In genomic region chr14:29939600-29940312, GRCm38 (mm10) we compare ENCODE assay signal across 10 mouse cellular contexts. TPM values are rescaled to one million over a fixed set of nuclear protein-coding genes. Genes with fewer than 3 reads are reported as not detected.
DNase-seq lines count a peak whose midpoint lies in the region; ATAC-seq lines count a peak whose summit lies in the region.
"Had no signal": no experiment of that assay in that cellular context is flagged by ENCODE, and none has a peak within 500 bp of the region (broad histone marks: within the 10 kb centered on the region; RNA-seq: fewer than 3 reads in every experiment).

No protein-coding gene starts in this region.

- 51% methylated on average over 20 of the region's 20 CpGs for WGBS in hindbrain, embryonic 10.5 days
- 47% methylated on average over 20 of the region's 20 CpGs for WGBS in hindbrain, embryonic 16.5 days
- WGBS in embryonic facial prominence, embryonic 10.5 days, result 48% methylated on average over 20 of the region's 20 CpGs
- WGBS in hindbrain, embryonic 15.5 days, result 51% methylated on average over 20 of the region's 20 CpGs
- 56% methylated on average over 20 of the region's 20 CpGs for WGBS in neural tube, embryonic 13.5 days

- H3K4me1 ChIP-seq in hindbrain, embryonic 10.5 days (replicated peaks), result peaks cover 9% of the 10 kb centered on the region
- H3K4me1 ChIP-seq in hindbrain, embryonic 16.5 days (ENCODE audit: control insufficient read depth, insufficient read depth, low read depth, low read length), result peaks cover 4% of the 10 kb centered on the region; the same call in 1 of the 2 replicates
- H3K4me1 ChIP-seq in embryonic facial prominence, embryonic 10.5 days, result peaks cover 10% of the 10 kb centered on the region
- peaks cover 17% of the 10 kb centered on the region for H3K4me1 ChIP-seq in hindbrain, embryonic 15.5 days (replicated peaks)
- peaks cover 8% of the 10 kb centered on the region; the same call in 1 of the 2 replicates for H3K4me1 ChIP-seq in neural tube, embryonic 13.5 days (replicated peaks)

- no peak for ATAC-seq in hindbrain, embryonic 16.5 days
- ATAC-seq in hindbrain, embryonic 15.5 days (ENCODE audit: low FRiP score, low read depth), result no peak
- ATAC-seq in neural tube, embryonic 13.5 days (ENCODE audit: low read depth), result no peak
- no peak for ATAC-seq in frontal cortex, adult (ENCODE audit: low TSS enrichment)

- H3K4me2 ChIP-seq in hindbrain, embryonic 16.5 days (ENCODE audit: low read length), result no peak overlapping the region; the same call in 1 of the 2 replicates
- peak overlapping the region; percentile 12; the same call in 1 of the 2 replicates for H3K4me2 ChIP-seq in hindbrain, embryonic 15.5 days
- H3K4me2 ChIP-seq in neural tube, embryonic 13.5 days, result peak overlapping the region; percentile 16; the same call in 1 of the 2 replicates
- H3K4me2 ChIP-seq: liver, embryonic 11.5 days had no signal

- peak; percentile 10 for DNase-seq in hindbrain, embryonic 10.5 days (ENCODE audit: low spot score)
- peak; percentile 48 for DNase-seq in embryonic facial prominence, embryonic 10.5 days (ENCODE audit: low spot score)
- DNase-seq in kidney, postnatal 4 days, result no peak
- DNase-seq in spleen, postnatal 14 days (ENCODE audit: low spot score in 2 of 2), result no peak

- H3K27ac ChIP-seq in hindbrain, embryonic 10.5 days, result no peak overlapping the region
- H3K27ac ChIP-seq in hindbrain, embryonic 16.5 days (ENCODE audit: low read depth, low read length), result no peak overlapping the region
- no peak overlapping the region for H3K27ac ChIP-seq in embryonic facial prominence, embryonic 10.5 days (replicated peaks)
- H3K27ac ChIP-seq in hindbrain, embryonic 15.5 days (replicated peaks), result no peak overlapping the region
- no peak overlapping the region for H3K27ac ChIP-seq in neural tube, embryonic 13.5 days (replicated peaks)

- H3K9me3 ChIP-seq in hindbrain, embryonic 10.5 days, result no peaks in the 10 kb centered on the region
- H3K9me3 ChIP-seq in hindbrain, embryonic 16.5 days (ENCODE audit: control insufficient read depth, low read length), result no peaks in the 10 kb centered on the region
- no peaks in the 10 kb centered on the region for H3K9me3 ChIP-seq in embryonic facial prominence, embryonic 10.5 days
- no peaks in the 10 kb centered on the region for H3K9me3 ChIP-seq in hindbrain, embryonic 15.5 days
- no peaks in the 10 kb centered on the region for H3K9me3 ChIP-seq in neural tube, embryonic 13.5 days
- H3K9me3 ChIP-seq: G1E had no signal

- H3K36me3 ChIP-seq in hindbrain, embryonic 10.5 days, result no peaks in the 10 kb centered on the region
- H3K36me3 ChIP-seq in hindbrain, embryonic 16.5 days (ENCODE audit: control insufficient read depth, insufficient read depth, low read length), result no peaks in the 10 kb centered on the region
- no peaks in the 10 kb centered on the region for H3K36me3 ChIP-seq in embryonic facial prominence, embryonic 10.5 days (replicated peaks)
- H3K36me3 ChIP-seq in hindbrain, embryonic 15.5 days, result no peaks in the 10 kb centered on the region
- no peaks in the 10 kb centered on the region for H3K36me3 ChIP-seq in neural tube, embryonic 13.5 days
- H3K36me3 ChIP-seq: G1E had no signal

- no peak overlapping the region for H3K9ac ChIP-seq in hindbrain, embryonic 16.5 days (ENCODE audit: low read depth, low read length)
- no peak overlapping the region; the same call in 1 of the 2 replicates for H3K9ac ChIP-seq in hindbrain, embryonic 15.5 days
- H3K9ac ChIP-seq in neural tube, embryonic 13.5 days, result 0 out of 2 replicates have a peak overlapping the region, but pooled peaks have one; percentile 26

- H3K27me3 ChIP-seq in hindbrain, embryonic 10.5 days (ENCODE audit: insufficient read depth, poor library complexity, severe bottlenecking), result peaks cover 5% of the 10 kb centered on the region; the same call in 1 of the 2 replicates
- no peaks in the 10 kb centered on the region for H3K27me3 ChIP-seq in hindbrain, embryonic 16.5 days (replicated peaks; ENCODE audit: control insufficient read depth, insufficient read depth, low read length)
- H3K27me3 ChIP-seq in embryonic facial prominence, embryonic 10.5 days (replicated peaks; ENCODE audit: low read depth, poor library complexity, severe bottlenecking), result peaks cover 11% of the 10 kb centered on the region
- peaks cover 4% of the 10 kb centered on the region; the same call in 1 of the 2 replicates for H3K27me3 ChIP-seq in hindbrain, embryonic 15.5 days
- no peaks in the 10 kb centered on the region; the same call in 1 of the 2 replicates for H3K27me3 ChIP-seq in neural tube, embryonic 13.5 days

- H3K4me3 ChIP-seq in hindbrain, embryonic 10.5 days, result no peak overlapping the region
- H3K4me3 ChIP-seq in hindbrain, embryonic 16.5 days (ENCODE audit: low read length), result no peak overlapping the region
- H3K4me3 ChIP-seq in embryonic facial prominence, embryonic 10.5 days, result 0 out of 2 replicates have a peak overlapping the region, but pooled peaks have one; percentile 26
- no peak overlapping the region for H3K4me3 ChIP-seq in hindbrain, embryonic 15.5 days
- no peak overlapping the region for H3K4me3 ChIP-seq in neural tube, embryonic 13.5 days

RNA-seq across cellular contexts. Expression of gene Selenok, which starts 28.4 kb away (rescaled TPM):
- polyA plus RNA-seq in hindbrain, embryonic 10.5 days (2016; fragmentation: Nextera tagmentation; extraction: Ambion mirVana), result 315 and 388 TPM in 2 replicates
- polyA plus RNA-seq in hindbrain, embryonic 16.5 days (2015; fragmentation: Nextera tagmentation; extraction: Ambion mirVana), result 371 and 398 TPM in 2 replicates
- 260 and 274 TPM in 2 replicates for polyA plus RNA-seq in embryonic facial prominence, embryonic 10.5 days (2016; fragmentation: Nextera tagmentation; extraction: Ambion mirVana)
- 393 and 406 TPM in 2 replicates for polyA plus RNA-seq in hindbrain, embryonic 15.5 days (2015; fragmentation: Nextera tagmentation; extraction: Ambion mirVana)
- 487 and 510 TPM in 2 replicates for polyA plus RNA-seq in neural tube, embryonic 13.5 days (2015; fragmentation: Nextera tagmentation; extraction: Ambion mirVana)

RNA-seq across cellular contexts. Expression of gene Actr8, which starts 38.4 kb away (rescaled TPM):
- polyA plus RNA-seq in hindbrain, embryonic 10.5 days (2016; fragmentation: Nextera tagmentation; extraction: Ambion mirVana), result 89.1 and 92.4 TPM in 2 replicates
- 69.9 and 73.8 TPM in 2 replicates for polyA plus RNA-seq in hindbrain, embryonic 16.5 days (2015; fragmentation: Nextera tagmentation; extraction: Ambion mirVana)
- 81.4 and 86.9 TPM in 2 replicates for polyA plus RNA-seq in embryonic facial prominence, embryonic 10.5 days (2016; fragmentation: Nextera tagmentation; extraction: Ambion mirVana)
- 73.7 and 82.4 TPM in 2 replicates for polyA plus RNA-seq in hindbrain, embryonic 15.5 days (2015; fragmentation: Nextera tagmentation; extraction: Ambion mirVana)
- polyA plus RNA-seq in neural tube, embryonic 13.5 days (2015; fragmentation: Nextera tagmentation; extraction: Ambion mirVana), result 84.5 and 91.1 TPM in 2 replicates

Comparison
In these comparisons a context has a peak if more than half of its experiments do, and no peak if none do; other contexts are left out.
1. DNase-seq: peak in hindbrain, embryonic 10.5 days (single experiment) and embryonic facial prominence, embryonic 10.5 days (single experiment); none in kidney, postnatal 4 days (0 of 2) and spleen, postnatal 14 days (0 of 2).